Mouse (Mus musculus) myocyte (in vitro differentiated cells): Measurements from ENCODE around the gene Map4k5. TPM values are rescaled to one million over a fixed set of nuclear protein-coding genes. Genes with fewer than 3 reads are reported as not detected.

Experiments used
- H3K27me3 ChIP-seq: one replicate; pipeline ENCODE4 v1.6.1; 2011; ENCODE audit not compliant: control insufficient read depth, insufficient read depth, insufficient read length
- H3K36me3 ChIP-seq: one replicate; pipeline ENCODE4 v1.6.1; 2011; ENCODE audit not compliant: control insufficient read depth, insufficient read depth
- H3K4me2 ChIP-seq: one replicate; pipeline ENCODE4 v1.6.1; 2011; ENCODE audit warnings: low read depth, control low read depth
- H3K4me3 ChIP-seq: one replicate; pipeline ENCODE4 v1.5.1; 2011; ENCODE audit warnings: mild to moderate bottlenecking, control low read depth, moderate library complexity
- H3K79me2 ChIP-seq: one replicate; pipeline ENCODE4 v1.6.1; 2011; ENCODE audit not compliant: control insufficient read depth, insufficient read depth
- H3ac ChIP-seq: one replicate; pipeline ENCODE4 v1.6.1; 2011; ENCODE audit not compliant: control insufficient read depth, insufficient read length
- CEBPB ChIP-seq: IDR thresholded peaks from 2 replicates; pipeline ENCODE4 v1.6.1; 2011; ENCODE audit warnings: mild to moderate bottlenecking, moderate library complexity; ENCODE audit not compliant: poor library complexity, insufficient read depth, severe bottlenecking
- E2F4 ChIP-seq: IDR thresholded peaks from one replicate; pipeline ENCODE4 v1.6.1; 2011; ENCODE audit warnings: mild to moderate bottlenecking, control low read depth, moderate library complexity; ENCODE audit not compliant: insufficient read depth
- MAX ChIP-seq: IDR thresholded peaks from one replicate; pipeline ENCODE4 v1.6.1; 2011; ENCODE audit warnings: low read depth, mild to moderate bottlenecking, control low read depth
- MYOD1 ChIP-seq, 3 experiments: IDR thresholded peaks; one replicate each; pipeline ENCODE4 v1.6.1; 2011; ENCODE audit warnings: control low read depth in 2 of 3, low read depth in 2 of 3, mild to moderate bottlenecking in 2 of 3, moderate library complexity in 1 of 3; ENCODE audit not compliant: insufficient read length in 2 of 3, control insufficient read depth in 1 of 3
- MYOG ChIP-seq, 3 experiments: IDR thresholded peaks; one replicate each; pipeline ENCODE4 v1.6.1; 2011; ENCODE audit warnings: control low read depth in 2 of 3, low read depth in 2 of 3, mild to moderate bottlenecking in 2 of 3; ENCODE audit not compliant: insufficient read length in 2 of 3, control insufficient read depth in 1 of 3, insufficient read depth in 1 of 3
- POLR2A ChIP-seq: IDR thresholded peaks from one replicate; pipeline ENCODE4 v1.6.1; 2011; ENCODE audit warnings: low read depth, mild to moderate bottlenecking, control low read depth, moderate library complexity; ENCODE audit not compliant: insufficient read length
- POLR2AphosphoS2 ChIP-seq: IDR thresholded peaks from one replicate; pipeline ENCODE4 v1.6.1; 2011; ENCODE audit warnings: low read depth, control low read depth; ENCODE audit not compliant: insufficient read length
- REST ChIP-seq: IDR thresholded peaks from one replicate; pipeline ENCODE4 v1.6.1; 2011; ENCODE audit warnings: mild to moderate bottlenecking, control low read depth, moderate library complexity; ENCODE audit not compliant: insufficient read depth, insufficient read length
- SRF ChIP-seq: IDR thresholded peaks from one replicate; pipeline ENCODE4 v1.6.1; 2011; ENCODE audit warnings: low read depth; ENCODE audit not compliant: control insufficient read depth, insufficient read length
- TCF12 ChIP-seq: IDR thresholded peaks from one replicate; pipeline ENCODE4 v1.6.1; 2011; ENCODE audit warnings: mild to moderate bottlenecking, control low read depth; ENCODE audit not compliant: poor library complexity, insufficient read depth, severe bottlenecking
- TCF3 ChIP-seq: IDR thresholded peaks from one replicate; pipeline ENCODE4 v1.6.1; 2011; ENCODE audit warnings: low read depth, control low read depth; ENCODE audit not compliant: insufficient read length
- USF1 ChIP-seq: IDR thresholded peaks from one replicate; pipeline ENCODE4 v1.6.1; 2011; ENCODE audit warnings: low read depth, mild to moderate bottlenecking, control low read depth, moderate library complexity
- polyA plus RNA-seq: library from polyadenylated mRNA; unstranded; fragments of >200 nt; fragmentation: generic; extraction: Trizol; gene quantifications from one replicate; pipeline ENCODE4 v1.2.1, GENCODE M21; 2012; ENCODE audit warnings: missing spikeins

Map4k5 gene
- 6.1 TPM for polyA plus RNA-seq

- Histone ChIP-seq H3K36me3 (no peaks in the 10 kb centered on the region), H3K4me2 (peak within 1 kb of the TSS; percentile 73), H3ac (peak within 1 kb of the TSS; percentile 95), H3K27me3 (no peaks in the 10 kb centered on the region), H3K4me3 (peak within 1 kb of the TSS; percentile 54), H3K79me2 (peaks cover 47% of the 10 kb centered on the region)
- TF ChIP-seq MYOG (IDR thresholded peaks at IDR 0.05; ENCODE audit: control insufficient read depth in 1 of 3, insufficient read depth in 1 of 3, insufficient read length in 2 of 3, low read depth in 2 of 3) (peak in 2 of 3 experiments; percentile 13 to 65), MYOD1 (IDR thresholded peaks at IDR 0.05; ENCODE audit: control insufficient read depth in 1 of 3, insufficient read length in 2 of 3, low read depth in 2 of 3) (no peak), MAX (no peak), SRF (peak; percentile 13), USF1 (no peak), TCF12 (no peak), POLR2AphosphoS2 (peak; percentile 75), CEBPB (no peak), TCF3 (no peak), E2F4 (no peak), REST (no peak), POLR2A (peak; percentile 85)
Measured at GRCm38 (mm10) chr12:69892371-69893251, at the start of gene Map4k5, which contains the start of gene Atl1. Gene Map4k5 (minus strand): TSS chr12:69893200. Gene Atl1 (plus strand): TSS chr12:69892614.

GRCm38 (mm10) chr12:69941655-69942329 is 48.8 kb upstream of the Map4k5 start:
- H3K27me3 ChIP-seq = no peaks in the 10 kb centered on the region
- no peak overlapping the region for H3K4me3 ChIP-seq
- no peaks in the 10 kb centered on the region for H3K79me2 ChIP-seq
- H3K4me2 ChIP-seq = no peak overlapping the region
- TF ChIP-seq MYOD1 (IDR thresholded peaks at IDR 0.05; ENCODE audit: control insufficient read depth in 1 of 3, insufficient read length in 2 of 3, low read depth in 2 of 3) (no peak), CEBPB (no peak), TCF3 (no peak), USF1 (no peak), POLR2AphosphoS2 (no peak), MAX (no peak), MYOG (IDR thresholded peaks at IDR 0.05; ENCODE audit: control insufficient read depth in 1 of 3, insufficient read depth in 1 of 3, insufficient read length in 2 of 3, low read depth in 2 of 3) (no peak), REST (no peak), TCF12 (no peak), SRF (no peak), E2F4 (no peak), POLR2A (no peak)
- H3ac ChIP-seq = no peak overlapping the region
- H3K36me3 ChIP-seq = no peaks in the 10 kb centered on the region

- TF ChIP-seq MYOG (IDR thresholded peaks at IDR 0.05; ENCODE audit: control insufficient read depth in 1 of 3, insufficient read depth in 1 of 3, insufficient read length in 2 of 3, low read depth in 2 of 3) (no peak), POLR2A (no peak), POLR2AphosphoS2 (no peak), E2F4 (no peak), CEBPB (no peak), USF1 (no peak), TCF12 (no peak), SRF (no peak), MAX (no peak), MYOD1 (IDR thresholded peaks at IDR 0.05; ENCODE audit: control insufficient read depth in 1 of 3, insufficient read length in 2 of 3, low read depth in 2 of 3) (no peak), TCF3 (no peak), REST (no peak)
- no peak overlapping the region for H3ac ChIP-seq
- no peak overlapping the region for H3K4me3 ChIP-seq
- no peak overlapping the region for H3K4me2 ChIP-seq
- no peaks in the 10 kb centered on the region for H3K36me3 ChIP-seq
- no peaks in the 10 kb centered on the region for H3K79me2 ChIP-seq
- no peaks in the 10 kb centered on the region for H3K27me3 ChIP-seq
Measured at GRCm38 (mm10) chr12:69939291-69939690, 46.3 kb upstream of the Map4k5 start.

- Histone ChIP-seq H3K4me3 (no peak overlapping the region), H3ac (no peak overlapping the region), H3K27me3 (no peaks in the 10 kb centered on the region), H3K36me3 (no peaks in the 10 kb centered on the region), H3K4me2 (no peak overlapping the region), H3K79me2 (no peaks in the 10 kb centered on the region)
- no peak for TF ChIP-seq MYOG (IDR thresholded peaks at IDR 0.05; ENCODE audit: control insufficient read depth in 1 of 3, insufficient read depth in 1 of 3, insufficient read length in 2 of 3, low read depth in 2 of 3)
- no peak for TF ChIP-seq USF1
- no peak for TF ChIP-seq MAX
- TF ChIP-seq REST = no peak
- TF ChIP-seq MYOD1 (IDR thresholded peaks at IDR 0.05; ENCODE audit: control insufficient read depth in 1 of 3, insufficient read length in 2 of 3, low read depth in 2 of 3) = no peak
- TF ChIP-seq SRF = no peak
Measured at GRCm38 (mm10) chr12:69937731-69938130, 44.7 kb upstream of the Map4k5 start.
